Mouse (Mus musculus) frontal cortex, postnatal 14 days (tissue): ENCODE results near the gene Cyp27a1.

Experiments
- DNase-seq, 2 experiments: peaks; one replicate each; pipeline ENCODE4 v3.0.0; 2022; ENCODE audit warnings: low spot score in 2 of 2

The Cyp27a1 gene

DNA sequence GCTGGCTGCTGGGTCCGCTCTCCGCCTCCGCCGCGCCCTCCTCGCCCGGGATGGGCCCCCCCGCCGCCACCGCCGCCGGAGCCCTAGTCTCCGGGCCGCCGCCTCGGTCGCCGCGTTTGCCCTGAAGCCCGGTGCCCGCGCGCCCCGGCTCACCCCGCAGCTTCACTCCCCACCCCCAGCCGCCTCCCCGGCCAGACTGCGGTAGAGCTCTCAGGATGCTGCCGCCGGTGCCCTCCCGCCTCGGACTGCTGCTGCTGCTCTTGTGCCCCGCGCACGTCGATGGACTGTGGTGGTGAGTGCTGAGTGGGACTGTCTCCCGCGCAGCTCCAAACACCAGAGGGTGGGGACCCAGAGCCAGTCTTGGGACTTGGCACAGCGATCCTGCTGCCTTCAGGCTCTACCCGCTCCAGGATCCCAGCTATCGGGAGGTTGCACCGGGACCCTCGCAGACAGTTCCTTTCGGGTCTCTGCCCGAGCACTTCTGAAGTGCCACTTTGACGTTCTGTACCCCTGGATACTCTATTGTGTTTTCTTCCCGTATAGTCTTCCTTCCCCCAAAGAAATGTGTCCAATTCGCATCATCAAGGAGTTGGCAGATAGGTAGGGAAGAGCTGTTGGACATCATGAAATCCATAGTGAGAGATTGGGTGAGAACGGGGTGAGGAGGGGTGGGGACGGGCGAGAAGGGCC, 58.7 kb downstream of the Cyp27a1 start:
- no peak for DNase-seq

GRCm38 (mm10) chr1:74773136-74773535, 59.8 kb downstream of the Cyp27a1 start:
- DNase-seq, result peak in 1 of 2 experiments; percentile 43

DNA sequence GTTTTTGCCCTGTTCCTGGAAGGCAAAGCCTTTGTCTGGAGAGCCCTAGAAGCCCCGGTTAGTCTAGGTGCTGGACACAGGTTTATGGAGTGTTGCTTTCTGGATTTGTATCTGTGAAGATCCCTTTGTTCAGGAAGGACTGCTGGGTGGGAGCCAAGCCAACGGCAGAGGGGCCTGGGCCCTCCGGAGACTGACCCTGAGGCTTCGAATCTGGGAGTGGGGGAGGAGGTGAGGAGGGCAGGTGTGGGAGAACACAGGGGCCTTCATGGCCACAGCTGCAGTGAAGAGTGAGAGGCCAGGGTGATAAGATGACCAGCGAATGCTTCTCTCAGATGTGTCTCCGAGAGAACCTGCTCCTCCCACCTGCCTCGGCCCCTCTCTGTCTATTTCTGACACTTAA, 60.7 kb downstream of the Cyp27a1 start:
- DNase-seq, result no peak

DNA sequence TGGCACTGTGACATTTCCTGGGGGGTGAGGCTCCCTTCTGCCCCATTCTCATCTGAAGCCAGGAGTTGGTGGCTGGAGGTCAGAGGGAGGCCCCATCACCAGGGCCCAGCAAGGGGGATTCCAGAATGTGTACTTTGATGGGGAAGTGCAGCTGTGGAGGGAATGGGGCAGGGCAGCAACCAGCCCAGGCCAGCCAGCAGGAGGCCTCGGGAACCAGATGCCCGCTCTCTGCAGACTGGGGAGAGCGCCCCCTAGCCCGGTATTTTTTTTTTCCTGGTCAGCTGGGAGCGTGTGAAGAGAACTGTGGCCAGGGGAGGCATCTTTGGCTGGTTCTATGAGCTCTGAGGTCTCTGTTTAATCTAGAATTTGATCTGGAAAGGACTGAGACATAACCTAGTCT, 62.4 kb downstream of the Cyp27a1 start:
- DNase-seq, result no peak

DNA sequence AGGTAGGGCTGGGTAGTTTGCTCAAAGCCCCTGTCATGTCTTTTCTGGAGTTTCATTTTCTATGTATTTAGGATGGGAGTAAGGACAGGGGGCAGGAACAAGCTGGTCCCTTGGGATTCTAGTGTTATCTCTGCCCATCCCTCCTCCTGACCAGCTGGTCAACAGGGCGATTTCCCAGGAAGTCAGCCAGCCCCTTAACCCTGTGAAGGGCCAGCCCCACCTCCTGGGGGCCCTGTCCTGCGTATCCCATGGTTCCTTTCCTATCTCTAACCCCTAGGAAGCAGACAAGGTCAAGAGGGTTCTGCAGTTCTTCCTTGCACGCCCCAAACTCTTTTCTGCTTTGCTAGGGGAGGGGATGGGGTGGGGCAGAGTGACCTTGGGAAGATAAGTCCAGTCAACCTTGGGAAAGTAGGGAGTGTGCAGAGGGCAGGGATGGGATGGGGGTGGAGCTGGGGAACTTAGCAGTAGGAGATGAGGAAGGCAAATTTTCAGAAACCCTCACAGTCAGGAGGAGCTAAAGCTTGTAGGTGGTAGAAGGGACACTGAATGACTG, 65.6 kb downstream of the Cyp27a1 start:
- DNase-seq, result no peak

- no peak for DNase-seq
Measured at GRCm38 (mm10) chr1:74782045-74782444, 68.7 kb downstream of the Cyp27a1 start.

DNA sequence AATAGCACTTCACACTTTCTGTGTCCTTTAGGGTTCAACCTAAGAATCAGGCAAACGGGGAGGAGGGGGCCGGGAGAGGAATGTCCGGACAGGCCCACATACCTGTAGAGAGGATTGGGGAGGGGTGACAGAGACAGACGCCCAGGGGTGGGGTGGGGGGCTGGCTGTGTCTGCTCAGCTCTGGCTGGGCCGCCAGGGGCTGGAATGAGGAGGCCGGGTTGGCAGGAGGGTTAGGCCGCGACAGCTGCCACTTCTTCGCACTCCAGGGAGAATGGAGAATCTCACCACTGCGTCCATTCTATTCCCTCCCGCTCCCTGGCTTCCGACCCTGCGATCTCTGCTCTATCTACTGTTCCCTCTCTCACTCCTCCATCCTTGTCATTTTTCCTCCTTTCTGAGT, 70.2 kb downstream of the Cyp27a1 start:
- DNase-seq, result no peak

GRCm38 (mm10) chr1:74784041-74784759, 70.8 kb downstream of the Cyp27a1 start:
- no peak for DNase-seq
